Mouse (Mus musculus) lung, postnatal 0 days (tissue): Measurements from ENCODE around the gene Gfm2.

ENCODE experiments used
- CTCF ChIP-seq: IDR thresholded peaks from 2 replicates; pipeline ENCODE4 v1.5.1; 2016; ENCODE audit warnings: antibody characterized with exemption, mild to moderate bottlenecking
- EP300 ChIP-seq: IDR thresholded peaks from 2 replicates; pipeline ENCODE4 v1.6.1; 2016; ENCODE audit warnings: antibody characterized with exemption, mild to moderate bottlenecking, control low read depth

GRCm38 (mm10) chr13:97208500-97209010 lies 70.8 kb downstream of the Gfm2 start:
- no peak for TF ChIP-seq CTCF
- no peak for TF ChIP-seq EP300
